Mouse (Mus musculus) spleen, adult 2 months (tissue): Measurements from ENCODE around the gene Umad1.

Experiments
- CTCF ChIP-seq: fragments of 200-500 bp; IDR thresholded peaks from 2 replicates; pipeline ENCODE4 v1.5.1; 2011; ENCODE audit warnings: mild to moderate bottlenecking, inconsistent platforms; ENCODE audit not compliant: insufficient read depth, insufficient read length, insufficient replicate concordance; ENCODE audit errors: extremely low read depth
- POLR2A ChIP-seq: fragments of 200-500 bp; IDR thresholded peaks from 2 replicates; pipeline ENCODE4 v1.6.1; 2011; ENCODE audit warnings: low read depth, low read length, inconsistent platforms

- TF ChIP-seq POLR2A (no peak), CTCF (no peak)
Measured at GRCm38 (mm10) chr6:8333380-8333779, 74.3 kb downstream of the Umad1 start.
